Mouse (Mus musculus) liver, embryonic 14.5 days (tissue): Measurements from ENCODE around the gene Actn2.
A peak's percentile ranks its signal among the peaks of the same experiment; 100 is the strongest.

ENCODE experiments used
- CTCF ChIP-seq: IDR thresholded peaks from 2 replicates; pipeline ENCODE4 v1.5.1; 2016; ENCODE audit warnings: antibody characterized with exemption, low read depth, control low read depth
- EP300 ChIP-seq: IDR thresholded peaks from 2 replicates; pipeline ENCODE4 v1.6.1; 2016; ENCODE audit warnings: antibody characterized with exemption, low read depth

DNA sequence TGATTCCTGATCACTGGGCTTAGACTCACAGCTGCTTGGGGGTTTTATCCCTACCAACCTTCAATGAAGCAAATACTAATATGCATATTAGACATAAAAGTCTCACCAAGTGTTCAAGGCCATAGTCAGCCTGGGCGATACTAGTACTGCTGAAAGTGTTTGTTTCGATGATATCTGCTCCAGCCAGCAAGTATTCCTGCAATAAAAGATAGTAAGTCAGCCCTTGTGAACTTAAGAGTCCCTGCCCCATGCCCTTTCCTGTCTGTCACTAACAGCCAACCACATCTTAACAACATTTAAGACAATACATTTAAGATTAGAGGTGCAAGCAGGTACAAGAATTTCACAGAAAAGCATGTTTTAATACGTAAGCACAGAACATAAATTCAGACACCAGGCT is 90.1 kb downstream of the Actn2 start:
- TF ChIP-seq CTCF (no peak), EP300 (peak; percentile 25; the same call in 1 of the 2 replicates)
